Mouse (Mus musculus) gastrocnemius, adult 8-10 months (tissue): ENCODE data around the gene Setx. TPM values are rescaled to one million over a fixed set of nuclear protein-coding genes. Genes with fewer than 3 reads are reported as not detected.

ENCODE experiments used
- DNase-seq, 2 experiments: peaks; one replicate each; pipeline ENCODE4 v3.0.0; 2022; ENCODE audit warnings: low spot score in 2 of 2
- total RNA-seq, 4 experiments: library from RNA; stranded (reverse); gene quantifications; 2 replicates each; pipeline ENCODE4 v1.2.4; 2022

The Setx gene
- total RNA-seq, 4 experiments from 2014 or later = 28.4 to 33.7 (median 29.0) TPM

DNA sequence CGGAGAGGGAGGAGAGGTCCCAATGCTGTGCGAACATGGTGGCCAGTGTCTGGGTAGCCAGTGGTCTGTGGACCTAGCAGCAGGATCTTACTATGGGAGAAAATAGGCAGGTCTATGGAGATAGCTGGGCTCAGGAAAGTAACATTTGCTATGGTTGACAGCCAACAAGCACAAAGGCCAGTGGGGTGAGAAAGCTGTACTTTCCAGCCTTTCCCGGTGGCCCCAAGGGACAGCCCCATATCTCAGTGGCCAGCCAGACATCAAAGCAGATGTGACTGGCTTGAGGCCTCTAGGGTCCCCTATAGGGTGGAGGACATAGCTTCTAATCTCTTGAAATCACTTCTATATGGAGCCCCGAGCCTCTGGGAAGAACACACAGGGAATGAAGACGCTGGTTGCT, 93.1 kb downstream of the Setx start:
- no peak for DNase-seq

- peak; percentile 82 to 88 for DNase-seq
Measured at GRCm38 (mm10) chr2:29217897-29218296, 93.9 kb downstream of the Setx start.

DNA sequence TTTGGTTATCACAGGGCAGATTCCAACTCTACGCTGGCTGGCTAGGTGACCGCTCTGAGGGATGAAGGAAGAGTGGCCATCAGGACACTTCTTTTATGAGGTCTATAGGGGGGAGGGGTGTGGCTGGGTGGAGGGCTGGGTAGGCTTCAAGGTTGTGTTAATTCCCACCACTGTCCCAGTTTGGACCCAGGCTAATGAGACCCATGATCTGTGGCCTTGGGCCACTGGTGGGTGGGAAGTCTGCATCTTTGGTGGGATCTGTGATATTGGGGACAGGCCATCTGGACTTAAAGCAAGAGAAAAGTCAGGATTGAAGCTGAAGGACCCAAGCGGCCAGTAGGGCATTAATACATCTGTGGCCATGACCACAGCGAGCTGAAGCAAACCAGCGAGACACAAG, 94.8 kb downstream of the Setx start:
- no peak for DNase-seq

- DNase-seq = peak; percentile 35 to 60
Measured at GRCm38 (mm10) chr2:29222302-29222701, 98.3 kb downstream of the Setx start.

DNA sequence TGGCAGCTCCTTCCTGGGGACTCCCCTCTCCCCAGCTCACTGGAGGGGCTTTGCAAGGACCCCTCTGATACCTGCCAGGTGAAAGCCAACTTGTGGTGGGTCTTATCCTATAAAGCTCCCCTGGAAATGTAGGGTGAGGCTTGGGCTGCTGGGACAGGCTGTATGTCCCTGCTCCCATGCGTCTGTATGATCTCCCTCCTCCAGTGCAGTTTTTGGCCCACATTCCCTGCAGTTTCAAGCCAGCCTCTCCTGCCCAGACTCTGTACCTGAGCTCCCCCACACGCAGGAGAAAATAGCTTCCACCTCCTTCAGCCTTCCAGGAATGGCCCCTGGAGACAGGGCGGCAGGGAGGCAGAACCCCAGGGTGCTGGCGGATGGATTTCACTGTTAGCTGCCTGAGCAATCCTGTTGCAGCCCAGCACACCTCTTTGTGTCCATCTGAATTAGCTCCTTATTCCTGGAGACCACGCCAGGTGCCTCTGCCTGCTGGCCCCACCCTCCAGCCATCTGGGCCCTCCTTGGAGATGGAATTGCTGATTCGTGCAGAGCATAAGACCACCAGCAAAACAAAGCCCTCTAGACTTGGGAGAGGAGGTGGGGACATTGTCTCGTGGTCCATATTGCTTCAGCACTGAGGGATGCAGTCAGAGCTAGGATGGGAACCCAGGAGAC, 99.7 kb downstream of the Setx start:
- no peak for DNase-seq

DNA sequence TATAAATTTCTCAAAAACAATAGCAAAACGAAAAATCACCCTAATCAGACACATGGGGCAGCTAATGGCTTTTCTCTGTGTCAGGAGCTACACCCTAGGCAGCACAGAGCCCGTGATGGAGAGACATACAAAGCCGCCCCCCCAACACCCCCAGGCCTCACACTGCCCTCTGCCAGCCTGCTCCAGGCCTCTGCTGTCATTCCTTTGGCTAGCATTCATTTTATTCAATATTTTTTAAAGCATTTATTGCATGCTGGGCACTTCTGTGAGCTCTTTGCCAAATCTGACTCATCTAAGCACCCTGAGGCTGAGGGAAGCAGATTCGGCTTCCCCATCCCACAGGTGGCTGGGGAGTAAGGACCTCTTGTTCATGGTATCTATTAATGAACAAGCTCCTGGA, 102.7 kb downstream of the Setx start:
- DNase-seq = no peak

DNA sequence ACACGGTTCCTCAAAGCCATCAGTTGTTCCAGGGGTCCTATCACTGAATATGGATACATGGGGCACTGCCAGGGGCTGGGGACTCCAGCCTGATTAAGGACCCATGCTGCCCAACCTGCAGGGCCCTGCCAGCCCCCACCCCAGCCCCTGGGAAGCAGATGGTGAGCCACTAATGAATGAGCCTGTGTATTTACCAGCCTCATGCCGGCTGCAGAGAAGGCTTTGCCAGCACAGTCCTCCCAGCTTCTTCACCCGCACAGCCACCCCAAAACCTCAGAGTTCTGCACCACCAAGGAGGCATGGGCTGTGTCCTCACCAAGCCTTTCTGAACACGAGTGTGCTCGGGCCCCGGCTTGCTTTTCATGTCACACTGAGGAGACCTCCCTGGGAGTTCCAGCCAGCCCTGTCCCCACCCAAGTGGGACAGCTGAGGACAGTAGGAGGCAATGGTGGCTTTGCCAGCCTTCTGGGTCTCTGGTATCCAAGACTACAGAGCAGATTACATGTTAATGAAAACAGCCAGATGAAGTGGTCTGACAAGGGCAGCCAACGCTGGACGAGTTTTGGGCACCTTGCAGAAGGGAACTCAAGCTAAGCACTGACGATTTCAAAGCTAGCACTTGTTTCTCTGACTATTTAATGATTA, 106.3 kb downstream of the Setx start:
- no peak for DNase-seq

Other genes with a start within 250 kb of the Setx start
- gene Barhl1, start 207.5 kb upstream of the Setx start, total RNA-seq = not detected
- gene Cfap77, start 69.1 kb upstream of the Setx start, total RNA-seq = not detected
- gene Ttf1, start 63.9 kb upstream of the Setx start, total RNA-seq = 1 to 10 TPM; 4.3 to 8.5 (median 4.6) TPM
- gene Ntng2, start 128.8 kb downstream of the Setx start, total RNA-seq = 10 to 100 TPM; 16.7 to 30.4 (median 26.0) TPM
- 10 to 100 TPM; 13.0 to 15.4 (median 14.6) TPM for gene Med27, start 222.6 kb downstream of the Setx start, total RNA-seq